Mouse (Mus musculus) urinary bladder, adult 18-20 months (tissue): ENCODE data around the gene Cd55.
A peak's percentile ranks its signal among the peaks of the same experiment; 100 is the strongest.
"Not testable (repeated sequence)": the region's sequence is repeated elsewhere in the genome, so short reads cannot be mapped to it uniquely, and the experiment has no call there.

ENCODE experiments used
- DNase-seq, 2 experiments: peaks; one replicate each; pipeline ENCODE4 v3.0.0; 2022; ENCODE audit warnings: low spot score in 2 of 2, mixed read lengths in 2 of 2

Cd55 gene

GRCm38 (mm10) chr1:130462084-130462861 is at the start of gene Cd55:
TSS of gene Cd55 (minus strand) at chr1:130462744.
- DNase-seq, result peak; percentile 82 to 92

- peak in 1 of 2 experiments; percentile 61 for DNase-seq
These were observed 49.4 kb upstream of the Cd55 start for GRCm38 (mm10) chr1:130511823-130512370.

GRCm38 (mm10) chr1:130508957-130509350 is 46.4 kb upstream of the Cd55 start:
- no peak for DNase-seq

- no peak for DNase-seq
These were observed 45.7 kb upstream of the Cd55 start for GRCm38 (mm10) chr1:130508030-130508956.

- no peak for DNase-seq
These were observed 44.9 kb upstream of the Cd55 start for GRCm38 (mm10) chr1:130507408-130507807.

GRCm38 (mm10) chr1:130499962-130500361 is 37.4 kb upstream of the Cd55 start:
- no peak for DNase-seq

GRCm38 (mm10) chr1:130498331-130498730 is 35.8 kb upstream of the Cd55 start:
- no peak for DNase-seq

- DNase-seq, result no peak
These were observed 24.4 kb upstream of the Cd55 start for GRCm38 (mm10) chr1:130486816-130487545.

- peak in 1 of 2 experiments; percentile 6 for DNase-seq
These were observed 23.5 kb upstream of the Cd55 start for GRCm38 (mm10) chr1:130485828-130486620.

- no peak for DNase-seq
These were observed 22.8 kb upstream of the Cd55 start for GRCm38 (mm10) chr1:130485376-130485775.

GRCm38 (mm10) chr1:130474936-130475335 is 12.4 kb upstream of the Cd55 start:
- no peak for DNase-seq

GRCm38 (mm10) chr1:130474226-130474625 is 11.7 kb upstream of the Cd55 start:
- no peak for DNase-seq

- DNase-seq, result no peak
These were observed 7.5 kb upstream of the Cd55 start for GRCm38 (mm10) chr1:130470074-130470473.

GRCm38 (mm10) chr1:130467453-130467852 is 4.9 kb upstream of the Cd55 start:
- DNase-seq, result no peak

GRCm38 (mm10) chr1:130464173-130464572 is 1.6 kb upstream of the Cd55 start:
- DNase-seq, result no peak

GRCm38 (mm10) chr1:130462867-130463266 is 323 bp upstream of the Cd55 start:
- DNase-seq, result no peak

GRCm38 (mm10) chr1:130455111-130455510 is 7.4 kb downstream of the Cd55 start:
- DNase-seq, result no peak

- DNase-seq, result not testable (repeated sequence)
These were observed 19.6 kb downstream of the Cd55 start for GRCm38 (mm10) chr1:130442930-130443329.

- DNase-seq, result no peak
These were observed 31.6 kb downstream of the Cd55 start for GRCm38 (mm10) chr1:130430920-130431319.

- not testable (repeated sequence) for DNase-seq
These were observed 33.9 kb downstream of the Cd55 start for GRCm38 (mm10) chr1:130428667-130429066.
